In the genomic region with DNA sequence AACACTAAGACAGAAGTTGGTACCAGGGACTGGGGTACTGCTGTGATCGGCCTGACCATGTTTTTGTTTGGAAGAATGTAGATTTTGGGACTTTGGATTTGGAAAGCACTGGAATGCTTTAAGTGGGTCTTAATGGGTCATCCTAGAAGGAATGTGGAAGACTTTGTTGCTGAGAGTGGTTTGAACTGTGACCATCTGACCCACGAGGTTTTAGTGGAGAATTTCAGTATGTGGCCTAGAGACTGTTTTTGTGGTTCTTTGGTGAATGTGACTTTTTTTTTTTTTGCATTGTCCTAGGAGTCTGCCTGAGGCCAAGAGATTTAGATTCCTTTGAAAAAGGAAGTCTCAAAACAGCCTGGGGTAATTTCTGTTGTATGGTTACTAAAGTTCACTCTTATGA, we compare ENCODE assay signal across 22 mouse cellular contexts. TPM values are rescaled to one million over a fixed set of nuclear protein-coding genes. Genes with fewer than 3 reads are reported as not detected.
DNase-seq lines count a peak whose midpoint lies in the region; ATAC-seq and TF ChIP-seq lines count a peak whose summit lies in the region.
"Had no signal": no experiment of that assay in that cellular context is flagged by ENCODE, and none has a peak within 500 bp of the region (broad histone marks: within the 10 kb centered on the region; RNA-seq: fewer than 3 reads in every experiment).

No protein-coding gene starts in this region.

- H3K36me3 ChIP-seq in liver, embryonic 15.5 days (replicated peaks), result peaks cover 79% of the 10 kb centered on the region
- H3K36me3 ChIP-seq in E14TG2a.4 (ENCODE audit: insufficient read depth, low read length), result peaks cover 60% of the 10 kb centered on the region

- H3K27me3 ChIP-seq in liver, embryonic 15.5 days, result no peaks in the 10 kb centered on the region
- H3K27me3 ChIP-seq in E14TG2a.4 (ENCODE audit: insufficient read depth, low read length), result no peaks in the 10 kb centered on the region
- H3K27me3 ChIP-seq: embryonic facial prominence, embryonic 15.5 days; heart, embryonic 13.5 days; hindbrain, embryonic 15.5 days had no signal

- DNase-seq in liver, result no peak
- DNase-seq in ES-CJ7 (ENCODE audit: low read depth, low spot score), result peak; percentile 59
- peak; percentile 88 for DNase-seq in ZHBTc4 (ENCODE audit: low read depth, low spot score)
- no peak for DNase-seq in embryo, embryonic 11 days
- no peak for DNase-seq in spleen, adult 12 weeks (ENCODE audit: low spot score)
- DNase-seq: adrenal gland, adult 2 months; adrenal gland, postnatal 25 days; B cell, adult 2 months; cerebellum, adult 2 months; cerebellum, postnatal 10 days; heart, adult 2 months; heart, postnatal 36 days had no signal

- H3K4me1 ChIP-seq in liver, embryonic 15.5 days (replicated peaks), result peaks cover 10% of the 10 kb centered on the region
- H3K4me1 ChIP-seq in E14TG2a.4 (replicated peaks; ENCODE audit: low read depth, low read length), result peaks cover 53% of the 10 kb centered on the region
- H3K4me1 ChIP-seq: embryonic facial prominence, embryonic 15.5 days; forebrain, embryonic 10.5 days; heart, embryonic 13.5 days; hindbrain, embryonic 15.5 days had no signal

- H3K4me3 ChIP-seq in liver, embryonic 15.5 days (replicated peaks), result no peak overlapping the region
- H3K4me3 ChIP-seq in E14TG2a.4 (replicated peaks; ENCODE audit: low read length), result peak overlapping the region; percentile 72
- H3K4me3 ChIP-seq: embryonic facial prominence, embryonic 15.5 days; erythroblast, embryonic 14.5 days; forebrain, embryonic 10.5 days; heart, adult 2 months; heart, embryonic 13.5 days; hindbrain, embryonic 15.5 days had no signal

- no peak overlapping the region for H3K9ac ChIP-seq in liver, embryonic 15.5 days
- H3K9ac ChIP-seq: embryonic facial prominence, embryonic 15.5 days; heart, embryonic 13.5 days; hindbrain, embryonic 15.5 days had no signal

- no peak overlapping the region for H3K4me2 ChIP-seq in liver, embryonic 15.5 days
- H3K4me2 ChIP-seq: embryonic facial prominence, embryonic 15.5 days; heart, embryonic 13.5 days; hindbrain, embryonic 15.5 days had no signal

- no peak for TF ChIP-seq CTCF in E14TG2a.4 (conservative IDR thresholded peaks at IDR 0.05; ENCODE audit: low read length)

- ATAC-seq in liver, embryonic 15.5 days (ENCODE audit: insufficient read depth), result no peak
- ATAC-seq: CD4-positive, CD25-positive, alpha-beta regulatory T cell, adult 4 months; forebrain, embryonic 14.5 days had no signal

- peak overlapping the region; percentile 45; the same call in 1 of the 2 replicates for H3K27ac ChIP-seq in liver, embryonic 15.5 days (replicated peaks)
- H3K27ac ChIP-seq: embryonic facial prominence, embryonic 15.5 days; forebrain, embryonic 10.5 days; heart, adult 2 months; heart, embryonic 13.5 days; hindbrain, embryonic 15.5 days had no signal

- no peaks in the 10 kb centered on the region for H3K9me3 ChIP-seq in liver, embryonic 15.5 days (replicated peaks)
- no peaks in the 10 kb centered on the region for H3K9me3 ChIP-seq in E14TG2a.4 (ENCODE audit: low read length)
- H3K9me3 ChIP-seq: embryonic facial prominence, embryonic 15.5 days; forebrain, embryonic 10.5 days; G1E; heart, embryonic 13.5 days; hindbrain, embryonic 15.5 days had no signal

- WGBS in liver, embryonic 15.5 days (ENCODE audit: insufficient replicate concordance), result 74% methylated on average over 2 of the region's 2 CpGs

RNA-seq across cellular contexts. Expression of a gene that starts 23.2 kb away (rescaled TPM):
- polyA plus RNA-seq in liver, embryonic 15.5 days (2015; fragmentation: Nextera tagmentation; extraction: Ambion mirVana), result 10.8 and 11.8 TPM in 2 replicates

Comparison
In these comparisons a context has a peak if more than half of its experiments do, and no peak if none do; other contexts are left out.
1. DNase-seq: peak in ES-CJ7 (single experiment) and ZHBTc4 (single experiment); none in liver (single experiment), embryo, embryonic 11 days (single experiment) and spleen, adult 12 weeks (single experiment).